Mouse (Mus musculus) lung, postnatal 0 days (tissue): ENCODE data around the gene Siglece.

Source experiments
- CTCF ChIP-seq: IDR thresholded peaks from 2 replicates; pipeline ENCODE4 v1.5.1; 2016; ENCODE audit warnings: antibody characterized with exemption, mild to moderate bottlenecking
- EP300 ChIP-seq: IDR thresholded peaks from 2 replicates; pipeline ENCODE4 v1.6.1; 2016; ENCODE audit warnings: antibody characterized with exemption, mild to moderate bottlenecking, control low read depth

- no peak for TF ChIP-seq EP300
- no peak for TF ChIP-seq CTCF
These were observed 2.8 kb upstream of the Siglece start for GRCm38 (mm10) chr7:43662804-43663203.
